Mouse (Mus musculus) hindbrain, embryonic 10.5 days (tissue): ENCODE measurements at regions not wholly inside any gene's neighbourhood (a gene's known extent, or its start where the extent isn't known, plus 50 kb on each side); places are given as distances from the start of the nearest gene placed in this dataset.

Experiments
- DNase-seq: peaks from one replicate; pipeline ENCODE4 v3.0.0-alpha.2; 2017; ENCODE audit warnings: low spot score
- H3K27ac ChIP-seq: fragments of 300-500 bp; sonication (generic); 2 replicates; pipeline ENCODE4 v1.5.1; 2016; ENCODE audit warnings: mild to moderate bottlenecking, moderate library complexity
- H3K27me3 ChIP-seq: fragments of 300-500 bp; sonication (generic); 2 replicates; pipeline ENCODE4 v1.6.1; 2016; ENCODE audit warnings: mild to moderate bottlenecking; ENCODE audit not compliant: poor library complexity, insufficient read depth, severe bottlenecking
- H3K36me3 ChIP-seq: fragments of 300-500 bp; sonication (generic); 2 replicates; pipeline ENCODE4 v1.6.1; 2016; ENCODE audit warnings: mild to moderate bottlenecking, moderate library complexity
- H3K4me1 ChIP-seq: fragments of 300-500 bp; sonication (generic); replicated peaks from 2 replicates; pipeline ENCODE4 v1.6.1; 2016; ENCODE audit warnings: mild to moderate bottlenecking
- H3K4me3 ChIP-seq: fragments of 300-500 bp; sonication (generic); 2 replicates; pipeline ENCODE4 v1.5.1; 2016; ENCODE audit warnings: mild to moderate bottlenecking, moderate library complexity
- H3K9me3 ChIP-seq: fragments of 300-500 bp; sonication (generic); 2 replicates; pipeline ENCODE4 v1.6.1; 2016; ENCODE audit warnings: mild to moderate bottlenecking, moderate library complexity
- WGBS: fragments of 180-500 bp; shearing (Covaris S2); methylation state at CpG from one replicate; pipeline ENCODE4 v1.1.7; 2016; 5-methylcytosine and 5-hydroxymethylcytosine counted together

DNA sequence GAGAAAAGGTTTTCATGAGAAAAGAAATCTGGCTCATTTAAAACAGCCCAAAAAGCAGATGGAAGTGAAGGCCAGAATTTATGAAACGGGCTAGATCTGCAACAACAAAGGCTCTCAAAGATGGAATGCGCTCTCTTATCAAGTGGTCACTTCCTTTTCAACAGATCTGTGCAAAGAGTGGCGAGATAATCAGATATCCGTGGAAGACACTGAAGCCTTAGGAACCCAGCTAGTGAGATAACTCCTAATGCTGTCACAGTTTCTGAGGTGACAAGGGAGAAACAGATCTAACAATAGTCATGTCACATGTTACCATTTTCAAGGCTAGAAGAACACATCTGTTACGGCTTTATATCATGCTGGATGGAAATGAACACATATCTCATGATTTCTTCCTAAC lies 107.1 kb downstream of the Tmco5 start:
- Histone ChIP-seq H3K4me3 (no peak overlapping the region), H3K9me3 (no peaks in the 10 kb centered on the region), H3K4me1 (peaks cover 8% of the 10 kb centered on the region), H3K27ac (no peak overlapping the region), H3K27me3 (no peaks in the 10 kb centered on the region), H3K36me3 (no peaks in the 10 kb centered on the region)
- WGBS: 78% methylated on average over 5 of the region's 5 CpGs
- DNase-seq: no peak

DNA sequence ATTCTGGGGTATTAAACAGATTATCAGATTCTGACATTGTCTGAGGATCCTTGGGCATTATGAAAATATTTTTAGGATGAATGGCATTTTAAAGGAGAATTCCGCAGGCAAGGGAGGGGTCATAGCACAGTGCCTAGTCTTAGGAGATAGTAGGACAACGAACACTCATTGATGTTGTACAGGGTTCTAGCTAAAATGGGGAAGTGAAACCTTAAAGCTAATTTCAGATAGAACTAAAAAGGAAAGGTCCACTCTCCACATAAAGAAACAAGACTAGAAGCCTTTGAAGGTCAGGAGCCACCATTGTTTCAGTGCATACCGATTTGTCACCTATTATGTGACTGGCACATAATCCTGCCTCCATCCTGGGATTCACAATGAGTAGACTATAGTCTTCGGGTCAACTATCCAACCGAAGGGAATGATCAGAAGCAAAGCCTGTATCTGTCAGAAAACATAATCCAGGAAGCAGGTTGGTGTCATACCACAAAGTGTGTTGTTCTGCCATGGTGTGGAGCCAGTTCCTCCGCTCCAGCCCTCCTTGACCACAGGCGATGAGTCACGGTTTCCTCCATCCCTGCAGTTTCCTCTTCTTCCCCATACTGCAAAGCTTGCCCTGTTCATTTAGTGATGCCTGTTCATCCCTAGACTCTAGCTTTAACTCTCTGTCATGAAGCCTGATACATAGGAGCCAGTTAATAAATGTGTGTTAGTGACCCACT lies 110.6 kb downstream of the Tmco5 start:
- no peak for DNase-seq
- no peaks in the 10 kb centered on the region for H3K36me3 ChIP-seq
- peaks cover 9% of the 10 kb centered on the region for H3K4me1 ChIP-seq
- no peak overlapping the region for H3K4me3 ChIP-seq
- H3K9me3 ChIP-seq: no peaks in the 10 kb centered on the region
- no peaks in the 10 kb centered on the region for H3K27me3 ChIP-seq
- H3K27ac ChIP-seq: no peak overlapping the region
- 89% methylated on average over 8 of the region's 8 CpGs for WGBS

DNA sequence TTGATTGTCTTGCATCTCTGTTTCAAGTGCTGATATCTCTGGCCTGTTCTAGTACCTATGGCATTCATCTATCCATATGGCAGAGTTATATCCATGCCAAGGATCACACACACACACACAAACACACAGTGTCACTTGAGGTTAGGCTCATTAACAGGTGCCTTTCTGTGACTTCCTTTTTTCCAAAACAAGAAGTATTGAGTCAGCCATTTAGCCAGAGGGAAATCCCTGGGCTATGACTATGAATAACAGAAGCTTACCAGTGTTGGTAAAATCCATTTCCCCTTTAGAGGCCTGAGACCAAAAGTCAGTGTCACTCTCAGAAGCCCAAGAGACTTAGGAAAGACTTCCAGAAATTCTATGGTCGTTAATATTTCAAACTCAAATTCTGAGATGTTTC lies 111.6 kb downstream of the Tmco5 start:
- WGBS: 77% methylated on average over 1 of the region's 1 CpGs
- Histone ChIP-seq H3K27ac (no peak overlapping the region), H3K4me1 (peaks cover 9% of the 10 kb centered on the region), H3K27me3 (no peaks in the 10 kb centered on the region), H3K36me3 (no peaks in the 10 kb centered on the region), H3K4me3 (no peak overlapping the region), H3K9me3 (no peaks in the 10 kb centered on the region)
- DNase-seq: no peak

DNA sequence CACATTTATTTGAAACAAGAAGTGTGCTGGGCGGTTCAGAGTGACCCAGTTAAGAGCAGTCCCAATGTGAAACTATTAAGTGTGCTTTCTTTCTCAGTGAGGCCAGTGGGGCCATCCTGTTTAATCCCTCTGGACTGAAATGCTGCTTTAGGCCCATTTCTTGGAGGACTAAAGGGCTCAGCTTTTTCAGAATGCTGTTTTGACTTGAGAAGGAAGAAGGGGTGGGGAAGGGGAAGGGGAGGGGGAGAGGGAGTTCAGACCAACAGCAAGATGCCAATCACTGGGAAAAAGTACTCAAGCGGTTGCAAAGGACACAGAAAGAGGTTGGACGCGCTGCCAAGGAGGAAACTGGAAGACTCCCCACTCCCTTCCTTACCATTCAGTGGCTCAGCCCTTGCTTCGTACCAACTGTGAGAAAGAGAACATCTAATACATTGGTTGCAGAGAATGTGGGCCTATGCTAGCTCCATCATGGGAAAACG lies 113.1 kb downstream of the Tmco5 start:
- Histone ChIP-seq H3K4me1 (peaks cover 14% of the 10 kb centered on the region), H3K36me3 (no peaks in the 10 kb centered on the region), H3K27ac (no peak overlapping the region), H3K27me3 (no peaks in the 10 kb centered on the region), H3K9me3 (no peaks in the 10 kb centered on the region), H3K4me3 (no peak overlapping the region)
- WGBS: 56% methylated on average over 6 of the region's 6 CpGs
- no peak for DNase-seq

DNA sequence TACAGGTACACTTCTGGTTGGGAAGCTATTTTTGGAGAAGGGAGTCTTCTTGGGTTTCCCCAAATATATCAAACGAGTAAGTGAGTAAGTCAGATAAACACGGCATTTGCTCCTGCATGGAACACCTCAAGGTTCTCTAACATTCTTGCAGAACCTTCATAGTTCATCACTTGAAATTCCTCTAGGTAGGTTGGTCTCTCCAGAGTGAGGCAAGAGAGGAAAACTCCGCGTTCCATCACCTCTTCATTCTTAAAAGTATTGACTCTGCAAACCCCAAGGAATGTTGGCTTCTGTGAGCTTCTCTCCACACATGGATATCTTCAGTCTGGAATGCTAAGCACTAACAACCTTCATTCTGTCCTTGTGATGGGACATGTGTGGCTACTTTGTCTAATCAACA lies 115.2 kb downstream of the Tmco5 start:
- DNase-seq: no peak
- Histone ChIP-seq H3K9me3 (no peaks in the 10 kb centered on the region), H3K4me3 (no peak overlapping the region), H3K36me3 (no peaks in the 10 kb centered on the region), H3K27me3 (no peaks in the 10 kb centered on the region), H3K27ac (no peak overlapping the region), H3K4me1 (peaks cover 14% of the 10 kb centered on the region)
- 91% methylated on average over 4 of the region's 4 CpGs for WGBS

DNA sequence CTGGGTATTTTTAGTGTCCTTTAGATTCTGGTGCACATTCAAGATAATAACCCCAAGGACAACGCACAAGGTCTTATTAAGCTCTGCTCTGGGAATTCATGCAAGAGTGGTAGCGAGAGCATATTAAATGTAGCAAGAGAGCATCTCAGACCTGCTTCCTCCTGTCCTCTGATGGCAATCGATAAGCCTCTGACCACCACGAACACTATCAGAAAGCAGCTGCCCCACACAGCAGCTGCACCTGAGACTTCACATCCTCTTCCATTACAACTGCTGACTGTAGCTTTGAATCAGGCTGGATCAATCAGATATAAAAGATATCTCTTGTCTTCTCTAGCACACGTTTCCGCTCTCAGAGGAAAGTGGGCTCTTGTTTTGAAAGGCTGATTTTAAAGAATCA lies 117.8 kb downstream of the Tmco5 start:
- DNase-seq: no peak
- 85% methylated on average over 6 of the region's 6 CpGs for WGBS
- H3K27ac ChIP-seq: no peak overlapping the region
- H3K36me3 ChIP-seq: no peaks in the 10 kb centered on the region
- no peaks in the 10 kb centered on the region for H3K9me3 ChIP-seq
- no peak overlapping the region for H3K4me3 ChIP-seq
- H3K27me3 ChIP-seq: no peaks in the 10 kb centered on the region
- H3K4me1 ChIP-seq: peaks cover 10% of the 10 kb centered on the region

DNA sequence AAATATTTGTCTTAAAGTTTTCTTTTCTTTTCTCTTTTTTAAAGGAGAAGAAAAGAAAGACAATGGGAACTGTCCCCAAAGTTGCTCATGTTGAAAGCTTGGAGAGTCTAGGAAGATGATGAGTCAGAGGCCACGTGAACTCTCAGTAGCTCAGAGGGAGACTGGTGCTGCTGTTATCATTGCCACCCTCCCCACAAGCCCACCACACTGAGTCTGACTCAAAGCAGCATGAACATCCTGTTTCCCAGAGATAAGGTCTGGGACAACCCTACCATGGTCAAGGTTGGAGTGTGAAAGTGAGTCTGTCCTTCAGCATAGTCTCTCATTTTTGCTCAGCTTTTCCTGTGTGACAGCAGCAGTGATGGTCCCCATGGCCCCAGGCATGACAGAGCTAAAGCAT lies 120.3 kb downstream of the Tmco5 start:
- WGBS: 71% methylated on average over 1 of the region's 1 CpGs

DNA sequence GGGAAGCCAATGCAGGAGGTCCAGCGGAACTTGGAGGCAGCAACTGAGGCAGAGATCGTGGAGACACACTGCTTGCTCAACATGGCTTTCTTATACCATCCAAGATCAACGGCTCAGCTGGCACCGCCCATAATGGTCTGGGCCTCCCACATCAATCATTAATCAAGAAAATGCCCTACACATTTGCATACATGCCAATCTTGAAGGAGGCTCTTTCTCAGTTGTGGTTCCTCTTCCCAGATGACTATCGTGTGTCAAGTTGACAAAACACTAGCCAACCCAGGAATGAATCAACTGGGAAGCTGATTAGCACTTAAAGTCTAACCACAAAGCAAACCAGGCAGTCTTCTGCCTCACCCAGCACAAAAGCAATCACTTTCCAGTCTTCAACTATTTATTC lies 121.1 kb downstream of the Tmco5 start:
- H3K27me3 ChIP-seq: no peaks in the 10 kb centered on the region
- H3K27ac ChIP-seq: no peak overlapping the region
- H3K4me3 ChIP-seq: no peak overlapping the region
- no peaks in the 10 kb centered on the region for H3K9me3 ChIP-seq
- no peak for DNase-seq
- no peaks in the 10 kb centered on the region for H3K36me3 ChIP-seq
- WGBS: 85% methylated on average over 5 of the region's 5 CpGs
- H3K4me1 ChIP-seq: 0 out of 2 replicates have a peak, but pooled peaks cover 5% of the 10 kb centered on the region

More for the DNA sequence above, 120.3 kb downstream of the Tmco5 start:
- no peaks in the 10 kb centered on the region for H3K27me3 ChIP-seq
- H3K27ac ChIP-seq: no peak overlapping the region
- DNase-seq: no peak
- H3K9me3 ChIP-seq: no peaks in the 10 kb centered on the region
- H3K4me1 ChIP-seq: 0 out of 2 replicates have a peak, but pooled peaks cover 5% of the 10 kb centered on the region
- no peaks in the 10 kb centered on the region for H3K36me3 ChIP-seq
- no peak overlapping the region for H3K4me3 ChIP-seq

DNA sequence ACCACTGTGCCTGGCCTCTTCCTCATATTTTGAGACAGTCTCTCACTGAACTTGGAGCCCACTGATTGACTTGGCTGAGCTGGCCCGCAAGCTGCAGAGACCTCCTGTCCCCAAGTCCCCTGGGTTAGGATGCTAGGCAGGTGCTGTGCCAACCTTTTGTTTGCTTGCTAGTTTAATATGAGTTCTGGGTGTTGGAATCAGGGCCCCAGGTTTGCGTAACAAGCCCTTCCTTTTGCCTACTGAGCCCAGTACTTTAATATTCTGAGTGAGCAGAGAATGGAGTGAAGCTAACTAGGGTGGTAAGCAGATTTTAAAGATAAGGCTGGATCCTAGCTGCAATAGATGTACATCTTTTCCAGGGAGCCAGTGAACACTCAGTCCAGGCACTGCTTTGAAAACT lies 117.2 kb upstream of the Spred1 start:
- H3K36me3 ChIP-seq: no peaks in the 10 kb centered on the region
- no peaks in the 10 kb centered on the region for H3K27me3 ChIP-seq
- no peak overlapping the region for H3K27ac ChIP-seq
- H3K4me1 ChIP-seq: no peaks in the 10 kb centered on the region
- H3K4me3 ChIP-seq: no peak overlapping the region
- WGBS: 96% methylated on average over 2 of the region's 2 CpGs
- no peaks in the 10 kb centered on the region for H3K9me3 ChIP-seq
- DNase-seq: no peak

DNA sequence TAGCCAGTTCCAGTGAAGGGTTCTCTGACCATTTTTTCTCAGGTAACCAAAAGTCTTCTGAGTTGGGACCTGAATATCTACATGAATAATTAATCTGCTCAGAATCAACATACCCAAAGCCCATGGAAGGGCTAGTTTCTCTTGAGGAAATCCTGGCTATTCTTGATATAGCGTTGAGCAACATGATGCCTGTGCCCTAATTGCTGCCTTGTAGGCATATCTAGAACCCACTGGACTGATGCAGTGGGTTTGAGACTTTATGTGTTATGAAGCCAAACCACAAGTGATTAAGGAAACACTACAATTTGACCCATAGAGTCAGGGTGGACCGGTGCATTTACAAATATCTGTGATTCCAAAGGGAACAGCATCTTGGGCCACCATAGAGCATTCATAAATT lies 114.3 kb upstream of the Spred1 start:
- no peak overlapping the region for H3K27ac ChIP-seq
- no peaks in the 10 kb centered on the region for H3K27me3 ChIP-seq
- no peaks in the 10 kb centered on the region for H3K36me3 ChIP-seq
- 89% methylated on average over 2 of the region's 2 CpGs for WGBS
- no peaks in the 10 kb centered on the region for H3K9me3 ChIP-seq
- no peaks in the 10 kb centered on the region for H3K4me1 ChIP-seq
- no peak for DNase-seq
- H3K4me3 ChIP-seq: no peak overlapping the region

DNA sequence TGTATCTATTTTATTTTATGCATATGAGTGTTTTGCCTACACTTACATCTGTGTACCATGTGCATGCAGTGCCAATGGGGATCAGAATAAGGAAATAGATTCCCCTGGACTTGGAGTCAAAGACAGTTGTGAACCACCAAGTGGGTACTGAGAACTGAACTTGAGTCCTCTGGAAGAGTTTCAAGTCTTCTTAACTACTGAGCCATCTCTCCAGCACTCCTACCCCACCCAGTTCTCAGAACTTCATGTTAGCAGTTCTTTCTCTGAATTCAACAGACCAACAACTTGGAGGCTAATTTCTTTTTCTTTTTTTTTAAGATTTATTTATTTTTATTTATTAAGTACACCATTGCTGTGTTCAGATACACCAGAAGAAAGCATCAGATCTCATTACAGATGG lies 112.3 kb upstream of the Spred1 start:
- no peaks in the 10 kb centered on the region for H3K4me1 ChIP-seq
- H3K27me3 ChIP-seq: no peaks in the 10 kb centered on the region
- no peak overlapping the region for H3K4me3 ChIP-seq
- H3K27ac ChIP-seq: no peak overlapping the region
- no peaks in the 10 kb centered on the region for H3K9me3 ChIP-seq
- DNase-seq: no peak
- H3K36me3 ChIP-seq: no peaks in the 10 kb centered on the region

DNA sequence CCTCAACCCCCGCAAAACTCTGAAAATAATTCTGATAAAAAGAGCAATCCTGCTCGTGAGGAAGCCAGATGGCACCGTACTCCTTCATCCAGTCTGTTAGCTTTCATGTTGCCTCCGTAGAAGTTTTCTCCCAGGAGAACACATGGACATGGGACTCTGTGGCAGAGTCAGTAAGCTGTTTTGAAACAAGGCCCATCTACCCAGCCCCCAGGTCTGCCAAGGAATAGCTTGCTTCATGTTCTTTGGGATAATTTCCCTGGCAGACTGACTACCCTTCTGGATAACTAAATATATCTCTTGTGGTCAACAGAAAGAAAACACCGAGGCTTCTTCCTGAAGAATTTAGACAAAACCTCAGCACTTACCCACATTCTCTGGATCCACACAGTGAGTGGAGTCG lies 111.2 kb upstream of the Spred1 start:
- Histone ChIP-seq H3K4me1 (no peaks in the 10 kb centered on the region), H3K4me3 (no peak overlapping the region), H3K27ac (no peak overlapping the region), H3K36me3 (no peaks in the 10 kb centered on the region), H3K27me3 (no peaks in the 10 kb centered on the region), H3K9me3 (no peaks in the 10 kb centered on the region)
- no peak for DNase-seq
- WGBS: 86% methylated on average over 6 of the region's 6 CpGs

DNA sequence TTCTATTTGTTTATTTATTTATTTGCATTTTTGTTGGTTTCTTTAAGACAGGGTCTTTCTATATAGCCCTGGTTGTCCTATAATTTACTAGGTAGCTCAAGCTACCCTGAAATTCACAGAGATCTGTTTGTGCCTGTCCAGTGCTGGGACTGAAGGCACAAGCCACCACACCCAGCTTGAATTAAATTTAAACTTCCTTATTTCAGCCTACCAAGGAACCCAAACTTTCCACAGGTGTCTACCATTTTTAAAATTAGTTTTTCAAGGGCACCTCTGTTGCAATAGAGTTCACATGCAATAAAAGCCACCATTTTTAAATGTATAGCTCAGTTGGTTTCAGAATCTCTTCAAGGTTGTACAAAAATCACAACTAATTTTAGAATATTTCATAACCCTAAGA lies 110.2 kb upstream of the Spred1 start:
- no peaks in the 10 kb centered on the region for H3K4me1 ChIP-seq
- no peak overlapping the region for H3K4me3 ChIP-seq
- H3K36me3 ChIP-seq: no peaks in the 10 kb centered on the region
- no peak overlapping the region for H3K27ac ChIP-seq
- no peaks in the 10 kb centered on the region for H3K9me3 ChIP-seq
- no peak for DNase-seq
- H3K27me3 ChIP-seq: no peaks in the 10 kb centered on the region
